ENCODE assay signal across 35 mouse cellular contexts in the genomic region with DNA sequence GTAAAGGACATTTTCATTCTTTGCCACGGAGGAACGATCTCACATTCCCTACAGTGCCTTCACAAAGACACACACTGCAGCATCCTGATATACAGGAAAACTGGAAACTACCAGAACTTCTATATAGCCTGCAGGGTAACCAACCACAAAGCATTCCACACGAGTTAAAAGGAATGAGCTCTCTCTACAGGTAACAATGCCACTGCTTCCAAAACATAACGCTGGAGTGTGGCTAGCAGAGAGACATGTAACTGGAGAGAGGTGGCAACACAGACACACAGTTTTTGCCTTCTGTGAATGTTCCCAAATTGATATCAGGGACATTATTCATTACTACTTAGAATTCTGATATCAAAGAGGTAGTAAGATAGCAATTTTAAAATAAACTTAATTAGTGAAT.
"Had no signal": no experiment of that assay in that cellular context is flagged by ENCODE, and none has a peak within 500 bp of the region (broad histone marks: within the 10 kb centered on the region; RNA-seq: fewer than 3 reads in every experiment).

No protein-coding gene starts in this region.

- DNase-seq: heart, postnatal 10 days; heart, postnatal 14 days; heart, postnatal 36 days; heart, postnatal 4 days; kidney, adult 11 months; kidney, adult 18-20 months; kidney, adult 2 months; kidney, adult 8-10 months; kidney, adult 9 months; kidney, postnatal 10 days; kidney, postnatal 14 days; kidney, postnatal 25 days; kidney, postnatal 36 days; kidney, postnatal 4 days; layer of hippocampus, adult 9-11 months; layer of hippocampus, postnatal 36 days had no signal

- H3K4me2 ChIP-seq: heart, embryonic 11.5 days; heart, embryonic 12.5 days; heart, embryonic 13.5 days; heart, embryonic 15.5 days; hindbrain, embryonic 12.5 days; hindbrain, embryonic 13.5 days; hindbrain, embryonic 14.5 days; hindbrain, embryonic 15.5 days; intestine, embryonic 15.5 days; kidney, embryonic 15.5 days had no signal

- H3K4me3 ChIP-seq: heart, embryonic 10.5 days; heart, embryonic 12.5 days; heart, embryonic 13.5 days; heart, embryonic 15.5 days; hindbrain, embryonic 10.5 days; hindbrain, embryonic 12.5 days; hindbrain, embryonic 13.5 days; hindbrain, embryonic 15.5 days; intestine, embryonic 15.5 days; kidney, embryonic 15.5 days; layer of hippocampus, adult 2 months had no signal

- H3K36me3 ChIP-seq: heart, embryonic 10.5 days; heart, embryonic 12.5 days; heart, embryonic 13.5 days; heart, embryonic 15.5 days; hindbrain, embryonic 10.5 days; hindbrain, embryonic 12.5 days; hindbrain, embryonic 13.5 days; hindbrain, embryonic 15.5 days; intestine, embryonic 15.5 days; kidney, embryonic 15.5 days had no signal

- H3K9ac ChIP-seq: heart, embryonic 12.5 days; heart, embryonic 13.5 days; heart, embryonic 15.5 days; hindbrain, embryonic 12.5 days; hindbrain, embryonic 13.5 days; hindbrain, embryonic 14.5 days; hindbrain, embryonic 15.5 days; intestine, embryonic 15.5 days; kidney, embryonic 15.5 days had no signal

- H3K9me3 ChIP-seq: heart, embryonic 10.5 days; heart, embryonic 12.5 days; heart, embryonic 13.5 days; heart, embryonic 15.5 days; hindbrain, embryonic 10.5 days; hindbrain, embryonic 12.5 days; hindbrain, embryonic 13.5 days; hindbrain, embryonic 15.5 days; intestine, embryonic 15.5 days; kidney, embryonic 15.5 days had no signal

- ATAC-seq: hindbrain, embryonic 16.5 days; hindbrain, postnatal 0 days; inflammation-experienced regulatory T-cells, adult 6 months; intestine, embryonic 15.5 days; intestine, embryonic 16.5 days; intestine, postnatal 0 days had no signal

- H3K27me3 ChIP-seq: heart, embryonic 12.5 days; heart, embryonic 15.5 days; hindbrain, embryonic 13.5 days; hindbrain, embryonic 15.5 days had no signal

- H3K27ac ChIP-seq: heart, embryonic 10.5 days; heart, embryonic 13.5 days; heart, embryonic 15.5 days; hindbrain, embryonic 10.5 days; hindbrain, embryonic 12.5 days; hindbrain, embryonic 13.5 days; hindbrain, embryonic 14.5 days; hindbrain, embryonic 15.5 days; hindbrain, postnatal 0 days; intestine, embryonic 15.5 days; kidney, embryonic 15.5 days; kidney, postnatal 0 days had no signal
